Mouse (Mus musculus) c-Kit-positive CD71-positive TER-119-positive erythroid progenitor cells, embryonic 14.5 days (primary cell): ENCODE data around the gene Gm6337.
"Not testable (repeated sequence)": the region's sequence is repeated elsewhere in the genome, so short reads cannot be mapped to it uniquely, and the experiment has no call there.

ENCODE experiments used
- DNase-seq: peaks from one replicate; pipeline ENCODE4 v3.0.0-alpha.2; 2013; ENCODE audit warnings: low spot score

The Gm6337 gene

GRCm38 (mm10) chr14:6058167-6058566 is at the start of gene Gm6337:
Gene Gm6337, minus strand, starts transcription at chr14:6058267.
- DNase-seq, result not testable (repeated sequence)

GRCm38 (mm10) chr14:6107500-6107899 is 49.4 kb upstream of the Gm6337 start:
- DNase-seq, result not testable (repeated sequence)

DNA sequence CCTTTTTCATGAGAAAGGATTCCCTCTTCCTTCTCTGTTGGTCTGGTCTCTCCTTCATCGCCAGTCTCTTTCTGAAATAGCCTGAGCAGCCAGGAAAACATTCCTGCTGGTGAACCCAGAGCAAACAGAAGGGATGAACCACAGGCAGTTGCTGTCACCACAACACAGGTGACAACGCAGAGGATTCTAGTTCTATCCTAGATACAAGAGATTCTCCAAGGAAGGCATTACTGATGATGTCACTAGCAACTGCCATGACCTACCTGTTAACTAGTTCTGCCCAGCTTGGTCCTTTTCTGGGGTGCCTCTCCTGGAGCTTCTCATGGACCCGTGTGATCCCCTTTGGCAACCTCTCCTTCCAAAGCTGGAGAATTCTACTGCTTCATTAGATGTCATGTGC is 35.8 kb upstream of the Gm6337 start, which contains the start of gene Gm8206:
Gene Gm8206 (minus strand): TSS at position 101 of the 400 bp plus-strand sequence.
- DNase-seq, result not testable (repeated sequence)
